ENCODE assay signal across 24 mouse cellular contexts in the genomic region with DNA sequence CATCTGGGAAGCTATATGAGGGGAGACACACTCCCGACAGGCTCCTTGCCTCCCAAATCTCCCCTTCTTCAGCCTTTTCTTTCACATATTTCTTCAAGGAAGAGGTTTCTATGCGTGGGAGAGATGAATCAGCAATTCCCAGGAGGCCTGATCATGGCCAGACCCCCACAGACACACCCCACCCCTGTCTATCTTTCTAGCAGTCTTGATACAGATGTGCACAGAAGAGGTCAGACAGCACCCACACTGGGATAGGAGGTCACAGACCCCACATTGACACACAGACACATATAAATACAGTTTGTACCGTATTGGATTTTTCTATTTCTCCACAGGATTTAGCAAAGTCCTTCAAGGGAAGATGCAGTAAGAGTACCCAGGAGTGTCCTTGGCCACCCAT. TPM values are rescaled to one million over a fixed set of nuclear protein-coding genes. Genes with fewer than 3 reads are reported as not detected.
DNase-seq lines count a peak whose midpoint lies in the region; ATAC-seq and TF ChIP-seq lines count a peak whose summit lies in the region.
"Had no signal": no experiment of that assay in that cellular context is flagged by ENCODE, and none has a peak within 500 bp of the region (broad histone marks: within the 10 kb centered on the region; RNA-seq: fewer than 3 reads in every experiment).

No protein-coding gene starts in this region.

- intact Hi-C loops in heart, postnatal 25 days (cut with DNase I), result no loop called here

- WGBS in midbrain, embryonic 11.5 days, result 89% methylated on average over 3 of the region's 3 CpGs
- 85% methylated on average over 3 of the region's 3 CpGs for WGBS in midbrain, postnatal 0 days
- 54% methylated on average over 3 of the region's 3 CpGs for WGBS in liver, embryonic 15.5 days (ENCODE audit: insufficient replicate concordance)

- TF ChIP-seq POLR2A in bone marrow macrophage, adult 2 months (IDR thresholded peaks at IDR 0.05; ENCODE audit: borderline replicate concordance, low read depth, low read length), result no peak

- no peak for ATAC-seq in midbrain, embryonic 11.5 days (ENCODE audit: low FRiP score)
- ATAC-seq in midbrain, postnatal 0 days (ENCODE audit: low FRiP score), result no peak
- ATAC-seq in liver, embryonic 15.5 days (ENCODE audit: insufficient read depth), result no peak
- ATAC-seq: activated CD4-positive, CD25-positive, alpha-beta regulatory T cell, adult 4 months; CD4-positive, CD25-positive, alpha-beta regulatory T cell, adult 4 months; forebrain, embryonic 14.5 days; Patski had no signal

- no peak overlapping the region for H3K4me3 ChIP-seq in midbrain, embryonic 11.5 days (ENCODE audit: low read depth, low read length)
- H3K4me3 ChIP-seq in midbrain, postnatal 0 days (ENCODE audit: low read depth, low read length), result no peak overlapping the region
- no peak overlapping the region for H3K4me3 ChIP-seq in bone marrow macrophage, adult 2 months (ENCODE audit: insufficient read depth, low read length)
- no peak overlapping the region for H3K4me3 ChIP-seq in liver, embryonic 15.5 days (replicated peaks)
- H3K4me3 ChIP-seq: embryonic facial prominence, embryonic 10.5 days; erythroblast, embryonic 14.5 days; forebrain, embryonic 10.5 days; heart, embryonic 15.5 days; hindbrain, embryonic 10.5 days; hindbrain, embryonic 15.5 days had no signal

- no peak overlapping the region for H3K9ac ChIP-seq in midbrain, embryonic 11.5 days (ENCODE audit: low read length)
- H3K9ac ChIP-seq in midbrain, postnatal 0 days (replicated peaks; ENCODE audit: low read length, poor library complexity, severe bottlenecking), result no peak overlapping the region
- no peak overlapping the region for H3K9ac ChIP-seq in liver, embryonic 15.5 days
- H3K9ac ChIP-seq: heart, embryonic 15.5 days; hindbrain, embryonic 15.5 days had no signal

- DNase-seq in midbrain, embryonic 11.5 days (ENCODE audit: low spot score, missing footprints), result peak; percentile 10
- DNase-seq in midbrain, postnatal 0 days (ENCODE audit: low spot score), result no peak
- DNase-seq in spleen, adult 18-20 months, result no peak
- no peak for DNase-seq in heart, postnatal 25 days (ENCODE audit: low spot score)
- DNase-seq in cerebellum, adult 9-10 months, result no peak
- DNase-seq: B cell, adult 2 months; cerebellum, adult 18-20 months; cerebellum, postnatal 10 days; gastrocnemius, postnatal 36 days; heart, adult 11 months; heart, postnatal 14 days had no signal

- H3K4me1 ChIP-seq in midbrain, embryonic 11.5 days (ENCODE audit: control insufficient read depth, insufficient read depth, low read length), result no peaks in the 10 kb centered on the region
- no peaks in the 10 kb centered on the region for H3K4me1 ChIP-seq in midbrain, postnatal 0 days (ENCODE audit: insufficient read depth, low read length)
- peaks cover 61% of the 10 kb centered on the region for H3K4me1 ChIP-seq in bone marrow macrophage, adult 2 months (ENCODE audit: control insufficient read depth, insufficient read depth, low read length)
- peaks cover 34% of the 10 kb centered on the region for H3K4me1 ChIP-seq in liver, embryonic 15.5 days (replicated peaks)
- H3K4me1 ChIP-seq: forebrain, embryonic 10.5 days; hindbrain, embryonic 10.5 days; hindbrain, embryonic 15.5 days had no signal

- no peak overlapping the region for H3K27ac ChIP-seq in midbrain, embryonic 11.5 days (ENCODE audit: low read depth, low read length)
- no peak overlapping the region for H3K27ac ChIP-seq in midbrain, postnatal 0 days (ENCODE audit: low read depth, low read length)
- peak overlapping the region; percentile 89 for H3K27ac ChIP-seq in bone marrow macrophage, adult 2 months (ENCODE audit: insufficient read depth, low read depth, low read length)
- 0 out of 2 replicates have a peak overlapping the region, but pooled peaks have one; percentile 19 for H3K27ac ChIP-seq in liver, embryonic 15.5 days (replicated peaks)
- H3K27ac ChIP-seq: embryonic facial prominence, embryonic 10.5 days; forebrain, embryonic 10.5 days; heart, embryonic 15.5 days; hindbrain, embryonic 10.5 days; hindbrain, embryonic 15.5 days had no signal

- no peak overlapping the region for H3K4me2 ChIP-seq in midbrain, embryonic 11.5 days
- H3K4me2 ChIP-seq in midbrain, postnatal 0 days (ENCODE audit: low read depth, low read length, poor library complexity, severe bottlenecking), result no peak overlapping the region
- H3K4me2 ChIP-seq in liver, embryonic 15.5 days, result no peak overlapping the region
- H3K4me2 ChIP-seq: heart, embryonic 11.5 days; heart, embryonic 15.5 days; hindbrain, embryonic 15.5 days had no signal

- no peaks in the 10 kb centered on the region for H3K27me3 ChIP-seq in midbrain, embryonic 11.5 days (ENCODE audit: control insufficient read depth, insufficient read depth, low read length)
- H3K27me3 ChIP-seq in midbrain, postnatal 0 days (ENCODE audit: insufficient read depth, low read length), result no peaks in the 10 kb centered on the region
- H3K27me3 ChIP-seq in liver, embryonic 15.5 days, result no peaks in the 10 kb centered on the region
- H3K27me3 ChIP-seq: heart, embryonic 15.5 days; hindbrain, embryonic 15.5 days; Patski had no signal

- H3K9me3 ChIP-seq in midbrain, embryonic 11.5 days (ENCODE audit: control insufficient read depth, low read length), result no peaks in the 10 kb centered on the region
- H3K9me3 ChIP-seq in midbrain, postnatal 0 days (ENCODE audit: low read length), result no peaks in the 10 kb centered on the region
- no peaks in the 10 kb centered on the region for H3K9me3 ChIP-seq in liver, embryonic 15.5 days (replicated peaks)
- H3K9me3 ChIP-seq: embryonic facial prominence, embryonic 10.5 days; forebrain, embryonic 10.5 days; heart, embryonic 15.5 days; hindbrain, embryonic 10.5 days; hindbrain, embryonic 15.5 days had no signal

- no peak for TF ChIP-seq CTCF in midbrain, postnatal 0 days (IDR thresholded peaks at IDR 0.05)
- no peak for TF ChIP-seq CTCF in bone marrow macrophage, adult 2 months (IDR thresholded peaks at IDR 0.05; ENCODE audit: low read depth, low read length)

- H3K36me3 ChIP-seq in midbrain, embryonic 11.5 days (ENCODE audit: control insufficient read depth, insufficient read depth, low read length), result no peaks in the 10 kb centered on the region
- peaks cover 12% of the 10 kb centered on the region for H3K36me3 ChIP-seq in midbrain, postnatal 0 days (ENCODE audit: insufficient read depth, low read length)
- peaks cover 20% of the 10 kb centered on the region for H3K36me3 ChIP-seq in liver, embryonic 15.5 days (replicated peaks)

RNA-seq across cellular contexts. Expression of a gene that starts 6.3 kb away (rescaled TPM):
- 67.4 and 73.3 TPM in 2 replicates for polyA plus RNA-seq in midbrain, embryonic 11.5 days (2014; fragmentation: Nextera tagmentation; extraction: Ambion mirVana)
- total RNA-seq in midbrain, postnatal 0 days (2014; rRNA removed), result 94.6 and 97.7 TPM in 2 replicates
- 40.8 and 42.1 TPM in 2 replicates for polyA plus RNA-seq in midbrain, postnatal 0 days (2015; fragmentation: Nextera tagmentation; extraction: Ambion mirVana)
- polyA plus RNA-seq in bone marrow macrophage, adult 2 months (2012; ENCODE audit: insufficient read depth, insufficient read length, missing spikeins), result 53.0 and 54.5 TPM in 2 replicates
- 54.5 and 59.1 TPM in 2 replicates for polyA plus RNA-seq in liver, embryonic 15.5 days (2015; fragmentation: Nextera tagmentation; extraction: Ambion mirVana)
- total RNA-seq in heart, postnatal 25 days (2021), result 10 to 100 TPM; 12.4 to 12.7 TPM

RNA-seq across cellular contexts. Expression of a gene that starts 10.6 kb away (rescaled TPM):
- 18.1 and 20.1 TPM in 2 replicates for polyA plus RNA-seq in midbrain, embryonic 11.5 days (2014; fragmentation: Nextera tagmentation; extraction: Ambion mirVana)
- total RNA-seq in midbrain, postnatal 0 days (2014; rRNA removed), result 4.7 and 7.3 TPM in 2 replicates
- 5.5 and 7.2 TPM in 2 replicates for polyA plus RNA-seq in midbrain, postnatal 0 days (2015; fragmentation: Nextera tagmentation; extraction: Ambion mirVana)
- 46.5 and 48.2 TPM in 2 replicates for polyA plus RNA-seq in bone marrow macrophage, adult 2 months (2012; ENCODE audit: insufficient read depth, insufficient read length, missing spikeins)
- 4.2 and 4.8 TPM in 2 replicates for polyA plus RNA-seq in liver, embryonic 15.5 days (2015; fragmentation: Nextera tagmentation; extraction: Ambion mirVana)
- 1 to 10 TPM; 4.2 to 6.7 TPM for total RNA-seq in heart, postnatal 25 days (2021)

RNA-seq across cellular contexts. Expression of a gene that starts 36.5 kb away (rescaled TPM):
- polyA plus RNA-seq in midbrain, embryonic 11.5 days (2014; fragmentation: Nextera tagmentation; extraction: Ambion mirVana), result 120 and 121 TPM in 2 replicates
- 62.9 and 80.9 TPM in 2 replicates for total RNA-seq in midbrain, postnatal 0 days (2014; rRNA removed)
- polyA plus RNA-seq in midbrain, postnatal 0 days (2015; fragmentation: Nextera tagmentation; extraction: Ambion mirVana), result 105 TPM in 2 replicates
- 52.7 and 61.3 TPM in 2 replicates for polyA plus RNA-seq in bone marrow macrophage, adult 2 months (2012; ENCODE audit: insufficient read depth, insufficient read length, missing spikeins)
- 62.1 and 66.9 TPM in 2 replicates for polyA plus RNA-seq in liver, embryonic 15.5 days (2015; fragmentation: Nextera tagmentation; extraction: Ambion mirVana)
- 100 to 1,000 TPM; 143 to 144 TPM for total RNA-seq in heart, postnatal 25 days (2021)

RNA-seq across cellular contexts. Expression of a gene that starts 49.8 kb away (rescaled TPM):
- polyA plus RNA-seq in midbrain, embryonic 11.5 days (2014; fragmentation: Nextera tagmentation; extraction: Ambion mirVana), result 3.9 and 4.0 TPM in 2 replicates
- 4.5 and 5.2 TPM in 2 replicates for total RNA-seq in midbrain, postnatal 0 days (2014; rRNA removed)
- 3.4 and 3.6 TPM in 2 replicates for polyA plus RNA-seq in midbrain, postnatal 0 days (2015; fragmentation: Nextera tagmentation; extraction: Ambion mirVana)
- 67.4 and 79.0 TPM in 2 replicates for polyA plus RNA-seq in bone marrow macrophage, adult 2 months (2012; ENCODE audit: insufficient read depth, insufficient read length, missing spikeins)
- 10.2 and 11.3 TPM in 2 replicates for polyA plus RNA-seq in liver, embryonic 15.5 days (2015; fragmentation: Nextera tagmentation; extraction: Ambion mirVana)
- total RNA-seq in heart, postnatal 25 days (2021), result 1 to 10 TPM; 7.7 to 9.6 TPM

Comparison
In these comparisons a context has a peak if more than half of its experiments do, and no peak if none do; other contexts are left out.
1. H3K27ac ChIP-seq: peak in bone marrow macrophage, adult 2 months (single experiment) and liver, embryonic 15.5 days (single experiment); none in midbrain, embryonic 11.5 days (single experiment) and midbrain, postnatal 0 days (single experiment).